Mouse (Mus musculus) limb, embryonic 10.5 days (tissue): ENCODE results near the gene D430041D05Rik. TPM values are rescaled to one million over a fixed set of nuclear protein-coding genes. Genes with fewer than 3 reads are reported as not detected.
A peak's percentile ranks its signal among the peaks of the same experiment; 100 is the strongest.

Experiments used
- DNase-seq: peaks from one replicate; pipeline ENCODE4 v3.0.0-alpha.2; 2017; ENCODE audit warnings: low spot score
- H3K27ac ChIP-seq: fragments of 300-500 bp; sonication (generic); 2 replicates; pipeline ENCODE4 v1.5.1; 2016; ENCODE audit warnings: mild to moderate bottlenecking
- H3K27me3 ChIP-seq: fragments of 300-500 bp; sonication (generic); 2 replicates; pipeline ENCODE4 v1.6.1; 2016; ENCODE audit warnings: low read depth, mild to moderate bottlenecking; ENCODE audit not compliant: poor library complexity, severe bottlenecking
- H3K36me3 ChIP-seq: fragments of 300-500 bp; sonication (generic); 2 replicates; pipeline ENCODE4 v1.6.1; 2016; ENCODE audit warnings: mild to moderate bottlenecking, moderate library complexity
- H3K4me1 ChIP-seq: fragments of 300-500 bp; sonication (generic); 2 replicates; pipeline ENCODE4 v1.6.1; 2016
- H3K4me3 ChIP-seq: fragments of 300-500 bp; sonication (generic); 2 replicates; pipeline ENCODE4 v1.5.1; 2016; ENCODE audit warnings: mild to moderate bottlenecking, moderate library complexity
- H3K9me3 ChIP-seq: fragments of 300-500 bp; sonication (generic); replicated peaks from 2 replicates; pipeline ENCODE4 v1.6.1; 2016; ENCODE audit warnings: mild to moderate bottlenecking
- WGBS: fragments of 180-500 bp; shearing (Covaris S2); methylation state at CpG from one replicate; pipeline ENCODE4 v1.1.7; 2016; 5-methylcytosine and 5-hydroxymethylcytosine counted together
- polyA plus RNA-seq: library from polyadenylated mRNA; unstranded; fragments of >200 nt; fragmentation: Nextera tagmentation; extraction: Ambion mirVana; gene quantifications from 2 replicates; pipeline ENCODE4 v1.2.1, GENCODE M21; 2016

Gene D430041D05Rik
- polyA plus RNA-seq, 1 experiment from 2014 or later = 0.81 TPM

GRCm38 (mm10) chr2:104283401-104283955 is 127.3 kb downstream of the D430041D05Rik start:
- Histone ChIP-seq H3K36me3 (no peaks in the 10 kb centered on the region), H3K27me3 (no peaks in the 10 kb centered on the region), H3K4me1 (no peaks in the 10 kb centered on the region), H3K27ac (no peak overlapping the region), H3K4me3 (no peak overlapping the region), H3K9me3 (no peaks in the 10 kb centered on the region)
- no peak for DNase-seq
- 93% methylated on average over 8 of the region's 8 CpGs for WGBS

DNA sequence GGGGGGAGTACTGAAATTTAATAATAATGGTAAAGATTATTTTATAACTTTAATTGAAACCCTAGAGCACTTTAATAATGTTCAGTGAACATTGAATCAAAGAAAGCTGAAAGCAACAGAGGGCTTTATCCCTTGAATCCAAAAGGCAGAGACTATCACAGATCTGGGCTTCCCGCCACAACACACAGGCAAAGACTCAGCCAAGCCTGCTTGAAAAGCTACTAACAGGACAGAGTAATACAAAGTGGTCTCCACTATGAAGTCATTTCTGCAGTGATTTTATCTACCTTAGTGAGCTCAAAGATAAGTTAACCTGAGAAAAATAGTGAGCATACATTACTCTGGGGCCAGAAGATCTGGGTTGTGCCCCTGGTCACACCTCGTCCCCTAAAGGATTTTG is 128.0 kb downstream of the D430041D05Rik start:
- H3K27me3 ChIP-seq = no peaks in the 10 kb centered on the region
- DNase-seq = no peak
- no peaks in the 10 kb centered on the region for H3K9me3 ChIP-seq
- H3K4me3 ChIP-seq = no peak overlapping the region
- H3K36me3 ChIP-seq = no peaks in the 10 kb centered on the region
- no peak overlapping the region for H3K27ac ChIP-seq
- 92% methylated on average over 2 of the region's 2 CpGs for WGBS
- H3K4me1 ChIP-seq = no peaks in the 10 kb centered on the region

GRCm38 (mm10) chr2:104267049-104267448 is 143.8 kb downstream of the D430041D05Rik start:
- Histone ChIP-seq H3K27me3 (no peaks in the 10 kb centered on the region), H3K4me3 (no peak overlapping the region), H3K36me3 (no peaks in the 10 kb centered on the region), H3K9me3 (no peaks in the 10 kb centered on the region), H3K4me1 (peaks cover 28% of the 10 kb centered on the region), H3K27ac (peak overlapping the region; percentile 38; the same call in 1 of the 2 replicates)
- 21% methylated on average over 4 of the region's 4 CpGs for WGBS
- DNase-seq = peak; percentile 40

GRCm38 (mm10) chr2:104261741-104262067 is 149.1 kb downstream of the D430041D05Rik start:
- no peak for DNase-seq
- WGBS = 91% methylated on average over 4 of the region's 4 CpGs
- H3K4me1 ChIP-seq = peaks cover 7% of the 10 kb centered on the region

GRCm38 (mm10) chr2:104260920-104261740 is 149.7 kb downstream of the D430041D05Rik start:
- H3K36me3 ChIP-seq = no peaks in the 10 kb centered on the region
- DNase-seq = no peak
- no peak overlapping the region for H3K4me3 ChIP-seq
- WGBS = 88% methylated on average over 18 of the region's 18 CpGs
- H3K27me3 ChIP-seq = no peaks in the 10 kb centered on the region
- no peaks in the 10 kb centered on the region for H3K9me3 ChIP-seq
- H3K4me1 ChIP-seq = peaks cover 1% of the 10 kb centered on the region; the same call in 1 of the 2 replicates
- no peak overlapping the region for H3K27ac ChIP-seq

More at GRCm38 (mm10) chr2:104261741-104262067, 149.1 kb downstream of the D430041D05Rik start:
- Histone ChIP-seq H3K36me3 (no peaks in the 10 kb centered on the region), H3K9me3 (no peaks in the 10 kb centered on the region), H3K27me3 (no peaks in the 10 kb centered on the region), H3K27ac (no peak overlapping the region), H3K4me3 (no peak overlapping the region)

- no peak overlapping the region for H3K4me3 ChIP-seq
- no peak for DNase-seq
- H3K27me3 ChIP-seq = no peaks in the 10 kb centered on the region
- H3K4me1 ChIP-seq = peaks cover 10% of the 10 kb centered on the region; the same call in 1 of the 2 replicates
- H3K27ac ChIP-seq = no peak overlapping the region
- H3K36me3 ChIP-seq = no peaks in the 10 kb centered on the region
- WGBS = 83% methylated on average over 15 of the region's 15 CpGs
- no peaks in the 10 kb centered on the region for H3K9me3 ChIP-seq
Observed at GRCm38 (mm10) chr2:104256585-104256984, 154.2 kb downstream of the D430041D05Rik start.

DNA sequence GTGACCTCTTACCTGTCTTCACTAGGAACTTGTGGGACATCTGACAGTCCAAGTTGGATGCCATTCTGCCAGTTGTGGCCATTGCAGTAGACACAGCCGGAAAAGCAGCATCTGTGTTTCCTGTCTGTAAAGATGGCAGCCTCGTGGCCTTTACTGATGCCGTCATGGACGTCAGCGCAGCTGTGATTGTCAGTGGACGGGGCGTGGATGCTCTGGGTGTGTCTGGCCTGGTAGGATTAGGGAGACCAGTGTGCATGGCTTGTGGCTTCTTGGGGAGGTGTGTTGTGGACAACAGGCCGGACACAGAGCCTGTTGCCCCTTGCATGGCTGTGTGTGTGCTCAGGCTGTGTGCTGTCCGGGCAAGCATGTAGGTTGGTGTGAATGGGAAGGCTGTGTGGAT is 155.9 kb downstream of the D430041D05Rik start:
- Histone ChIP-seq H3K9me3 (no peaks in the 10 kb centered on the region), H3K4me3 (no peak overlapping the region), H3K4me1 (peaks cover 12% of the 10 kb centered on the region; the same call in 1 of the 2 replicates), H3K27ac (no peak overlapping the region), H3K27me3 (no peaks in the 10 kb centered on the region), H3K36me3 (no peaks in the 10 kb centered on the region)
- no peak for DNase-seq
- WGBS = 89% methylated on average over 9 of the region's 9 CpGs

- no peak for DNase-seq
- Histone ChIP-seq H3K9me3 (no peaks in the 10 kb centered on the region), H3K4me1 (peaks cover 12% of the 10 kb centered on the region; the same call in 1 of the 2 replicates), H3K36me3 (no peaks in the 10 kb centered on the region), H3K27me3 (no peaks in the 10 kb centered on the region), H3K4me3 (no peak overlapping the region), H3K27ac (no peak overlapping the region)
- 90% methylated on average over 4 of the region's 4 CpGs for WGBS
Observed at GRCm38 (mm10) chr2:104253341-104253740, 157.5 kb downstream of the D430041D05Rik start.

GRCm38 (mm10) chr2:104251647-104252046 is 159.2 kb downstream of the D430041D05Rik start:
- H3K4me1 ChIP-seq = peaks cover 12% of the 10 kb centered on the region; the same call in 1 of the 2 replicates
- H3K27ac ChIP-seq = no peak overlapping the region
- 81% methylated on average over 4 of the region's 4 CpGs for WGBS
- no peaks in the 10 kb centered on the region for H3K36me3 ChIP-seq
- no peak for DNase-seq
- no peaks in the 10 kb centered on the region for H3K9me3 ChIP-seq
- H3K4me3 ChIP-seq = no peak overlapping the region
- no peaks in the 10 kb centered on the region for H3K27me3 ChIP-seq

GRCm38 (mm10) chr2:104249856-104250255 is 161.0 kb downstream of the D430041D05Rik start:
- peaks cover 12% of the 10 kb centered on the region; the same call in 1 of the 2 replicates for H3K4me1 ChIP-seq
- no peak for DNase-seq
- WGBS = 81% methylated on average over 2 of the region's 2 CpGs
- no peak overlapping the region for H3K27ac ChIP-seq
- H3K27me3 ChIP-seq = no peaks in the 10 kb centered on the region
- no peaks in the 10 kb centered on the region for H3K9me3 ChIP-seq
- no peaks in the 10 kb centered on the region for H3K36me3 ChIP-seq
- H3K4me3 ChIP-seq = no peak overlapping the region

DNA sequence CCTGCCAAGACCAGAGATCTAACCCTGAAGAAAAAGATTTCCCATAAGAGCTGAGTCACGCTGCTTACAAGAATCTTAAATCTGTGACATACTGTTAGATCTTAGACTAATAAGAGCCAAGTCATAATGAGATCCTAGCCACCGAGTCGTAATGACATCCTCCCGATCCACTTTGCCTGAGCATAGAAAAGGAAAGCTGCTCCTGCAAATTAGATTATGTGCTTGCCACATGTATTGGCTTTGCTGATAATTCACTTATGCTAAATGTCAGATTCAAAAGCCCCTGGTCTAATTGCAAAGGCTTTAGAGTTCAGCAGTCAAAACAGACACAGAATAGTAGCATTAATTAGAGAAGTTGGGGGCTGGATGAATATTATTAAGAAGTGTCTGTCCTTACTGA is 164.0 kb downstream of the D430041D05Rik start:
- WGBS = 91% methylated on average over 4 of the region's 4 CpGs
- Histone ChIP-seq H3K9me3 (no peaks in the 10 kb centered on the region), H3K4me1 (peaks cover 3% of the 10 kb centered on the region; the same call in 1 of the 2 replicates), H3K36me3 (no peaks in the 10 kb centered on the region), H3K27ac (no peak overlapping the region), H3K27me3 (no peaks in the 10 kb centered on the region), H3K4me3 (no peak overlapping the region)
- DNase-seq = no peak

GRCm38 (mm10) chr2:104242055-104242454 is 168.8 kb downstream of the D430041D05Rik start:
- 93% methylated on average over 5 of the region's 5 CpGs for WGBS
- Histone ChIP-seq H3K4me3 (no peak overlapping the region), H3K27me3 (no peaks in the 10 kb centered on the region), H3K9me3 (no peaks in the 10 kb centered on the region), H3K4me1 (no peaks in the 10 kb centered on the region), H3K27ac (no peak overlapping the region), H3K36me3 (no peaks in the 10 kb centered on the region)
- no peak for DNase-seq

DNA sequence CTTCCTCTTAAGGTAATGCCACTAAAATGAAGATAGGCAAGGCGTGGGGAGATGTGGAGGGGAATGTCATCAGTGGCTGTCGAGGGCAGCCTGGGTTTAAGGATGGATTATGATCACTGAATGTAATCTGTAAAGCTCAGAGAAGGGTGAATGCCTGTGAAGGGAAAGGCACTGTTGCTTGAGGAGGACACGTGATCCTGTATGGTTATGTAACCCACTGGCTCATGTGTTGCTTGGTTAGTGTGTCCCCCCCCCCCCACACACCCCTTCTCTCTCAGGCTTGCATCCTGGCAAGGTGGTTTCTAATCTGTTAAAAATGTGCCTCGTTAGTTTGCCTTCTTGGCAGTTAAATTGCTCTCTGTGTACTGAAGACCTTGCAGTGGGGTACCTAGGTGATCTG is 173.7 kb downstream of the D430041D05Rik start:
- WGBS = 72% methylated on average over 4 of the region's 4 CpGs
- DNase-seq = no peak
- Histone ChIP-seq H3K27ac (no peak overlapping the region), H3K4me1 (no peaks in the 10 kb centered on the region), H3K27me3 (no peaks in the 10 kb centered on the region), H3K9me3 (no peaks in the 10 kb centered on the region), H3K4me3 (no peak overlapping the region), H3K36me3 (no peaks in the 10 kb centered on the region)
